Mouse (Mus musculus) hematopoietic stem cell, adult 5-6 weeks (primary cell): ENCODE results near the gene Mfap1b. TPM values are rescaled to one million over a fixed set of nuclear protein-coding genes. Genes with fewer than 3 reads are reported as not detected.
"Not testable (repeated sequence)": the region's sequence is repeated elsewhere in the genome, so short reads cannot be mapped to it uniquely, and the experiment has no call there.

Experiments used
- ATAC-seq, 2 experiments: fragments of 125-278 bp in 1 of 2; replicated peaks in 1 of 2; 2 replicates each; pipeline ENCODE4 v1.8.0; 2016 to 2017; ENCODE audit warnings: inconsistent platforms in 2 of 2, mild to moderate bottlenecking in 2 of 2, moderate number of reproducible peaks in 2 of 2, low read depth in 1 of 2, moderate TSS enrichment in 1 of 2; ENCODE audit not compliant: low FRiP score in 2 of 2, poor library complexity in 2 of 2, severe bottlenecking in 2 of 2, insufficient read depth in 1 of 2, low TSS enrichment in 1 of 2
- total RNA-seq: library from RNA; stranded (forward); fragments of 172-1452, 232-1000 nt; gene quantifications from 2 replicates; pipeline ENCODE4 v1.2.3, GENCODE M21; 2017

Gene Mfap1b
- 52.5 and 56.7 TPM in 2 replicates for total RNA-seq

DNA sequence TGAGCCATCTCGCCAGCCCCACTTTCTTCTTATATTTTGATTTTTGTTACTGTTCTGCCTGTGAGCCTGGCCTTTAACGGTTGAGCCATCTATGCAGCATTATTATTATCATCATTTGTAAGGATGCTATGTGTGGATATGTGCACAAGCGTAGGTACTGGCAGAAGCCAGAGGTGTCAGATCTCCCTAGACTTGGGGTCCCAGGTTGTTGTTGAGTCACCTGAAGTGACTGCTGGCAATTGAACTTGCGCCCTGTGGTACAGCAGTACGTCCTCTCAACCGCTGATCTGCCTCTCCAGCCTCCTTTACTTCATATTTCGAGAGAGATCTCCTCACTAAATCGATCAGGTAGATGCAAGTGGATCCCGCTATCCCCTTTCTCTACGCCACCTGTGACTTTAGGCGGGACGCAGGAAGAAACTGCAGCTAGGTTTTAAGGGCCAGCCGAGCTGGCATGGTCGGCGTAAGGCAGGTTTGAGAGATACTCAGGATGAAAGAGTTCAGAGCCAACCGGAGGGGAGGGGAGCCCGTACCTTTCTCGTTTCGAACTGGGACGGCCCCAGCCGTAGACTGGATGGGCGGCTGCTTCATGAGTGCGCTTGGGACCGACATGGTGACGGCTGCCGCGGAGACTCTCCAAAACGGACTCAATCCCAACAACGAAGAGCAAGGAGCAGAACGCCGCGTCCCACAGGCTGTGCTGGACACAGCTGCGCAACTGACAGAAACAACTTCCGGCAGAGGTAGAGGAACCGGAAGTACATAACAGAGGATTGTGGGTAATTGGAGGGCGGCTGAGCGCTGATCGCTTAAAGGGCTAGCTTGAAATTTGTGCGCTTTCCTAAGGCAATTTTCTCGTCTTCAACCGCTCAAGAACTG, at the start of gene Mfap1b:
Gene Mfap1b (minus strand): TSS at position 767 of the 879 bp plus-strand sequence.
- ATAC-seq = peak; percentile 96 to 98

DNA sequence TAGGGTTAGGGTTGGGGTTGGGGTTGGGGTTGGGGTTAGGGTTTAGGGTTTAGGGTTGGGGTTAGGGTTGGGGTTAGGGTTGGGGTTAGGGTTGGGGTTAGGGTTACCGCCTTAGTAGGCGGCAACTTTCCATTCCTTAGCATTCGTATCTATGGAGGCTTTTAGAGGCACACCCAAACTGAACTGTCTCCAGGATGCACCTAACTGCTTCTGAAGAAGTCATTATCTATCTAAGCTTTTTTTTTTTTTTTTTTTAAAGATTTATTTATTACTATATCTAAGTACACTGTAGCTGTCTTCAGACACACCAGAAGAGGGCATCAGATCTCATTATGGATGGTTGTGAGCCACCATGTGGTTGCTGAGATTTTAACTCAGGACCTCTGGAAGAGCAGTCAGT, 49.0 kb upstream of the Mfap1b start:
- ATAC-seq = not testable (repeated sequence)

GRCm38 (mm10) chr2:121522006-121522405, 48.1 kb upstream of the Mfap1b start:
- no peak for ATAC-seq

DNA sequence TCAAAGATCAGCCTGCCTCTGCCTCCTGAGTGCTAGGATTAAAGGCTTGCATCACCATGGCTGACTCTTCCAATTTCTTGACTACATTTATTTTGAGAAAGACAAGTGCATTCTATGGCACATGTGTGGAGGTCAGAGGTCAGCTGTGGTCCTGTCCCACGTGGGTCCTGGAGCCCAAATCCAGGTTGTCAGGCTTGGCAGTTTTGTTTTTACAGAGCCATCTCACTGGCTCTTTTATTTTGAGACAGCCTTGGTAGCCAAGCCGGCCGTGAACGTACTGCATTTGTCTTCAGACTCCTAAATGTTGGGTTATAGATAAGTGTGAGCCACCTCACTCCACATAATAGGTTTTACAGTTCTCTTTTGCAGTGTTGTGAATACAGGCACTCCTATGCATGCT, 44.8 kb upstream of the Mfap1b start:
- not testable (repeated sequence) for ATAC-seq

DNA sequence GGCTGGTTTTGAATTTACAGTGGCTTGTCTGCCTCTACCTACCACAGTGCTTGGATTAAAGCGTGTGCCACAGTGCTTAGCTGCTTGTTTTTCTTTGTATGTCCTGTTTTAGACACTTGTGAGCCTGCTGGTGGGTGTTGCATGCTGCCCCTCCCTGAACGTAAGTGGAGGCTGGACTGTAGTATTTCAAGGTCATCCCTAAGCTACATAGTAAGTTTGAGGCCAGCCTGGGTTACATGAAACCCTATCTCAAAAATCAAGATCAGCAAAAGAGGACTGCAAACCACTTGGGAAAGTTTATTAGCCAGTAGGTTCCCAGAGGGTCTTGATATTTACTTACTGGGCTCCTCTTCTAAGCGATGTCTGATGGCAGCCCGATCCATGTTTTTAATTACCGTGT, 44.2 kb upstream of the Mfap1b start:
- no peak for ATAC-seq

GRCm38 (mm10) chr2:121514211-121514610, 40.3 kb upstream of the Mfap1b start:
- no peak for ATAC-seq

DNA sequence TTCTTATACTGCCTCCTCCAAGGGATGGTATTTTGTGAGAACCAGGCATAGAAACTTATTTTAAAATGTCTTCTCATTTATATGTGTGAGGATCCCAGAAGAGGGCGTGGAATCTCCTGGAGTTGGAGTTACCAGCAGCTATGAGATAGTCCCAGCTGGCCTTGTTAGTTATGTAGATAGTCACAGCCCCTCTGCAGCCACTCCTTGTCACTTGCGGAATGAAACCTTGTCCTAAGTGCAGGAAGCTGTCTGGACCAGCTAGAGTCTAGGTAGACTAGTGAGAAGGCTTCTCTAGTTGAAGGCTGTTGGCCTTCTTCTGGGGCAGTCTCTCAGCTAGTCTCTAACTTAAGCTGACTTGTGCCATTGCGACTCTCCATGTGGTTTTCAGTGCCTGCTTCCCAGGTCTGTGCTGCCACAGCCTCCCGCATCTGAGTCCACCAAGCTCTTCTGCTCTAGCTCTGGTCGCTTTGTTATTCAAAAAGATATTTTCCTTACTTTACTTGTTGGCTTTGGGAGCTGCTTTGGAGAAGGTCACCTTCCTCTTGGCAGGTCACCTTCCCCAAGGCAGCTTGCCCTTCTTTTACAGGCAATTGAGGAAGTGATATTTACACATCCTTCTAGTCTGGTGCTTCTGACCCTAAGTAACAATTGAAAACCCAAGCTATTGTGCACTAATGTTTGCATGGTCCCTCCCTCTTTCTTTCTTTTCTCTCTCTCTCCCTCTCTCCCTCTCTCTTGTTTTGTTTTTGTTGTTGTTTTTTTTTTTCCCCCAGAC, 39.3 kb upstream of the Mfap1b start:
- ATAC-seq = not testable (repeated sequence)

- ATAC-seq = no peak
Measured at GRCm38 (mm10) chr2:121511401-121511800, 37.5 kb upstream of the Mfap1b start.

DNA sequence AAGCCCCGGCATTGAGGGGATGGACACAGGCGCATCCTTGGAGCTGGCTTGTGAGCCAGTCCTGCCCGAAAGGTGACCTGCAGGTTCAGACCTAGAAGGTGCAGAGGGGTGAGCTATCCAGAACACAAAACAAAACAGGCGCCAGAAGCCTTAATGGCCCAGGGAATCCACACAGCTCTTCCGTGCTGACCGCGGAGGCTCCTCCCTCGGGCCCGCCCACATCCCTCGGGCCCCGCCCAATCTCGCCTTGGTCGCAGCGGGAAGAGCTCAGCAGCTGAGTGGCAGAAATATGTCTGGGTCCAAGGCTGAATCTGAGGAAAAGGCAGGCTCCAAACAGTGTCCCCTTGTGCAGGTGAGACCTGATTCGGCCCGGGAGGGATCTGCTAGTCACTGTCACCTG, 35.7 kb upstream of the Mfap1b start:
- no peak for ATAC-seq

- no peak for ATAC-seq
Measured at GRCm38 (mm10) chr2:121507951-121508330, 34.1 kb upstream of the Mfap1b start.

DNA sequence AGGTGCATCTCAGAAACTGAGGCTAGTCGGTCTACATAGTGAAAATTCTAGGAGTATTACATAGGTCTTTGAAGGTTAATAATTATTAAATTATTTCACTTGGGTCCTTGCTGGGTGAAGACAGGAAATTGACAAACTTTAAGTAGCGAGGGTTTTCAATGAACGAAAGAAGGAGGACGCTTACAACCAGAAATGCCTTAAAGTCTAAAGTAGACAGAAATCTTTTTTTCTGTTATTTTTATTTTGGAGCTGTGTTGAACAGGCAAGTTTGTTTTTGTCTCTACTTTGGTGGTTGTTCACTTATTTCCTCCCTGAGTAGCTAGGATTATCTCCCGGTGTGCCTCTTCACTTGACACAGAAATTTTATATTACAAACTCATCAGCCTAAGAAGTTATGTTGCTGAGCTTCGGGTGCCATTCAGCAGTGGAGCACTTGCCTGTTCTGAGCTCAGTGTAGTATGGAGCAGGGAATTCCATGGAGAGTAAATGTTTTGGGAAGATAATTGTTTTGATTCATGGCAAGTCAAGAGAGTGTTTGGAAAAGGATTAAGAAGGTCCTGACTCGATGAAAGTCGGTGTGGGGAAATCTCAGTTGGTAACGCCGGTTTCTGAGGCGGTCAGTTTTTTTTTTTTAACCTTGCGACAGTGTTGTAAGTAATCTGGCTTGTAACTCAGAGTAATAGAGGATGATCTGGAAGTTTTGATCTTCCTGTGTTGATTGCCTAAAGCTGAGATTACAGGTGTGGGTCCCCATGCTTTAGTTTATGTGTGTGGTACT, 33.5 kb upstream of the Mfap1b start:
- ATAC-seq = no peak

GRCm38 (mm10) chr2:121505942-121506882, 32.3 kb upstream of the Mfap1b start, which contains the start of the genes Mfap1a and Wdr76:
TSS of gene Mfap1a (minus strand) at chr2:121506665.
TSS of gene Wdr76 (plus strand) at chr2:121506723.
- ATAC-seq = peak; percentile 95 to 96

GRCm38 (mm10) chr2:121501550-121501949, 27.7 kb upstream of the Mfap1b start:
- peak in 1 of 2 experiments; percentile 39; a peak in 1 of 4 replicates for ATAC-seq

- ATAC-seq = not testable (repeated sequence)
Measured at GRCm38 (mm10) chr2:121484403-121484802, 10.5 kb upstream of the Mfap1b start.

- ATAC-seq = no peak
Measured at GRCm38 (mm10) chr2:121483576-121483975, 9.7 kb upstream of the Mfap1b start.

DNA sequence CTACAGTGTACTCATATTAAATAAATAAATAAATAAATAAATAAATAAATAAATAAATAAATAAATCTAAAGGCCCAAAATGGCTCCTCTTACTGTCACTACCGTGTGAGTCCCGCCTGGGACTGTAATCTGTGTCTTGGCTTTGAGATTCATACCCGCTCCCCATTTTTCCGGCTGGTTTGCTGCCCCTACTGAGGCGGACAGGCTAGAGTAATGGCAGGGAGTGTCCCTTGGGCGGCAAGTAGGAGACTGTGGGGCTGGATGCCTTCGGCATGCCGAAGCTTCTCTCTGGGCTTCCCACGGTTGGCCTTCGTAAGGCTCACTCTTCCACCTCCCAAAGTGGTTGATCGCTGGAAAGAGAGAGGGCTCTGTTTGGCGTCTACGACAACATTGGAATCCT, 7.0 kb upstream of the Mfap1b start:
- peak in 1 of 2 experiments; percentile 48; a peak in 2 of 4 replicates for ATAC-seq
